Mouse (Mus musculus) ES-E14 (cell line): ENCODE measurements around the gene Lrmda. TPM values are rescaled to one million over a fixed set of nuclear protein-coding genes. Genes with fewer than 3 reads are reported as not detected.

Experiments used
- DNase-seq: peaks from one replicate; pipeline ENCODE4 v3.0.0-alpha.2; 2013; ENCODE audit warnings: low read depth, low spot score
- H3K27ac ChIP-seq: 2 replicates; pipeline ENCODE4 v1.5.1; 2012; ENCODE audit warnings: low read depth, mild to moderate bottlenecking, low read length, moderate library complexity, mixed read lengths; ENCODE audit not compliant: poor library complexity, insufficient read depth, severe bottlenecking
- H3K36me3 ChIP-seq: 2 replicates; pipeline ENCODE4 v1.6.1; 2012; ENCODE audit warnings: mild to moderate bottlenecking, low read length, moderate library complexity, mixed read lengths; ENCODE audit not compliant: control insufficient read depth, poor library complexity, insufficient read depth, severe bottlenecking
- H3K4me1 ChIP-seq, 2 experiments: fragments of 150-350 bp in 1 of 2; sonication (generic) in 1 of 2; 2 replicates each; pipeline ENCODE4 v1.6.1; 2012; ENCODE audit warnings: low read length in 2 of 2, mild to moderate bottlenecking in 1 of 2, mixed read lengths in 1 of 2; ENCODE audit not compliant: control insufficient read depth in 2 of 2, insufficient read depth in 2 of 2, poor library complexity in 1 of 2
- H3K4me3 ChIP-seq, 2 experiments: fragments of 150-350 bp in 1 of 2; sonication (generic) in 1 of 2; 2 replicates each; pipeline ENCODE4 v1.5.1; 2012; ENCODE audit warnings: low read length in 2 of 2, low read depth in 1 of 2, mild to moderate bottlenecking in 1 of 2, mixed read lengths in 1 of 2; ENCODE audit not compliant: insufficient read depth in 1 of 2, poor library complexity in 1 of 2, severe bottlenecking in 1 of 2
- H3K9ac ChIP-seq: 2 replicates; pipeline ENCODE4 v1.6.1; 2012; ENCODE audit warnings: low read depth, mild to moderate bottlenecking, low read length, mixed read lengths; ENCODE audit not compliant: poor library complexity, insufficient read depth, severe bottlenecking
- H3K9me3 ChIP-seq: fragments of 150-350 bp; sonication (generic); 2 replicates; pipeline ENCODE4 v1.6.1; 2012; ENCODE audit warnings: low read depth, mild to moderate bottlenecking, low read length; ENCODE audit not compliant: control insufficient read depth, insufficient read depth
- CHD2 ChIP-seq: IDR thresholded peaks from 2 replicates; pipeline ENCODE4 v1.6.1; 2014; ENCODE audit warnings: mild to moderate bottlenecking, low read depth, low read length, inconsistent platforms
- HCFC1 ChIP-seq: IDR thresholded peaks from 2 replicates; pipeline ENCODE4 v1.6.1; 2012; ENCODE audit warnings: low read length, inconsistent platforms, borderline replicate concordance; ENCODE audit not compliant: insufficient read depth
- MAFK ChIP-seq: IDR thresholded peaks from 2 replicates; pipeline ENCODE4 v1.6.1; 2014; ENCODE audit warnings: mild to moderate bottlenecking, low read depth, low read length, inconsistent platforms; ENCODE audit not compliant: insufficient read depth
- ZC3H11A ChIP-seq: IDR thresholded peaks from 2 replicates; pipeline ENCODE4 v1.6.1; 2012; ENCODE audit warnings: low read depth, mild to moderate bottlenecking, inconsistent platforms, low read length, borderline replicate concordance
- ZNF384 ChIP-seq: IDR thresholded peaks from 2 replicates; pipeline ENCODE4 v1.6.1; 2012; ENCODE audit warnings: low read depth, low read length, inconsistent platforms
- in situ Hi-C, 2 experiments: fragments of 600-800 bp; cut with MboI; formaldehyde crosslinking; loops; one replicate each; pipeline ENCODE4 v1.15.1; 2025; ENCODE audit warnings: low sequenced_read_pairs in 2 of 2, inconsistent platforms in 1 of 2; ENCODE audit not compliant: unreplicated experiment in 2 of 2
- total RNA-seq: library from RNA; depleted of rRNA; stranded (reverse); fragments of 300-350 nt; gene quantifications from 2 replicates; pipeline ENCODE4 v1.2.3, GENCODE M21; 2012

The Lrmda gene
- total RNA-seq, 1 experiment: 0.22 TPM

DNA sequence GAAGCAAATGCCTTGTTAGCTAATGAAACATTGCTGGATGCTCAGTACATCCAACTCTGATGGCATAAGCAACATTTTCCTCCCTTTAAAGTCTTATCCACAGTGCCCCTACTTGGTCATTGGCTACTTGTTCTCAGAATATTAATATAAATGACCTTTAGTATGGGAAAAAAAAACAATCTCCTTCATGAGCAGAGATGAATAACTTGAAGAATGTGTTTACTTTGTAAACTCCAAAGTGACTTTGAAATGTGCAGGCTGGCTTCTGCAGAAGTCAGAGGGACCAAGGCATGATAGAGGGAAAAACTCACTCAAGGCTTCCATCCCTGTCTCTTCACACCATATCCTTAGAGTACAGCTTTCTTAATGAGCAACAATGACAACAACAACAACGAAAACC, 202.5 kb downstream of the Lrmda start:
- no peak for TF ChIP-seq ZC3H11A
- no peak for TF ChIP-seq ZNF384
- no peak for TF ChIP-seq HCFC1
- no peak for TF ChIP-seq CHD2
- TF ChIP-seq MAFK: no peak
- in situ Hi-C loops: no loop called here
- no peaks in the 10 kb centered on the region for H3K36me3 ChIP-seq

GRCm38 (mm10) chr14:22222574-22222973, 203.1 kb downstream of the Lrmda start:
- Histone ChIP-seq H3K9ac (no peak overlapping the region), H3K9me3 (no peaks in the 10 kb centered on the region), H3K27ac (no peak overlapping the region), H3K4me3 (no peak overlapping the region), H3K36me3 (no peaks in the 10 kb centered on the region), H3K4me1 (no peaks in the 10 kb centered on the region)
- TF ChIP-seq HCFC1: no peak
- no peak for TF ChIP-seq CHD2
- TF ChIP-seq ZNF384: no peak
- no peak for TF ChIP-seq ZC3H11A
- TF ChIP-seq MAFK: no peak
- in situ Hi-C loops: no loop called here
- no peak for DNase-seq

More for the DNA sequence above, 202.5 kb downstream of the Lrmda start:
- DNase-seq: no peak
- H3K9me3 ChIP-seq: no peaks in the 10 kb centered on the region
- no peak overlapping the region for H3K9ac ChIP-seq
- H3K4me3 ChIP-seq: no peak overlapping the region
- no peak overlapping the region for H3K27ac ChIP-seq
- H3K4me1 ChIP-seq: no peaks in the 10 kb centered on the region

DNA sequence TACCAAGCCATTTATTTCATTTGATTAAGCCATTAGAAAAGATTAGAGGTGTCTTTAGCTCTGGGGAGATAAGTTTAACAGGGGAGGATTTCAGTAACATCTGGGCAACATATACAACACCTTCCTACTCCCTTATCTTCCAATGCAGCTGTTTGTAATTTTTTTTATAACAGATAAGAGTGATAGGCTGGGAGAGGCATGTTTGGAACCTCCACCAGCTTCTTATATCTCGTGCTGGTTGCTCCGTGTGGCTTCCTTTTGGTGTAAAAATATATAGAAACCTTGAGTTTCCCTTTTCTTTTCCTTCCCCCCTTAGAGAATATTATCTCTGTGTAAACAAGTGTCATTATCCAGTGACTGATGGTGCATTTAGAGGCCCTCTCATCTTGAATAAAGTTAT, 206.7 kb downstream of the Lrmda start:
- H3K4me1 ChIP-seq: no peaks in the 10 kb centered on the region
- no peak overlapping the region for H3K4me3 ChIP-seq
- TF ChIP-seq ZNF384 (no peak), CHD2 (no peak), ZC3H11A (no peak), MAFK (no peak), HCFC1 (no peak)
- no peaks in the 10 kb centered on the region for H3K9me3 ChIP-seq
- in situ Hi-C loops: no loop called here
- H3K27ac ChIP-seq: no peak overlapping the region
- H3K9ac ChIP-seq: no peak overlapping the region
- H3K36me3 ChIP-seq: no peaks in the 10 kb centered on the region
- DNase-seq: no peak

GRCm38 (mm10) chr14:22228253-22228968, 208.9 kb downstream of the Lrmda start:
- in situ Hi-C loops: no loop called here
- no peak overlapping the region for H3K9ac ChIP-seq
- TF ChIP-seq ZC3H11A (no peak), MAFK (no peak), HCFC1 (no peak), ZNF384 (no peak), CHD2 (no peak)
- no peak for DNase-seq
- H3K9me3 ChIP-seq: no peaks in the 10 kb centered on the region
- H3K4me3 ChIP-seq: no peak overlapping the region
- no peaks in the 10 kb centered on the region for H3K4me1 ChIP-seq
- no peaks in the 10 kb centered on the region for H3K36me3 ChIP-seq
- H3K27ac ChIP-seq: no peak overlapping the region

- no peak for DNase-seq
- Histone ChIP-seq H3K4me3 (no peak overlapping the region), H3K9ac (no peak overlapping the region), H3K36me3 (no peaks in the 10 kb centered on the region), H3K27ac (no peak overlapping the region), H3K9me3 (no peaks in the 10 kb centered on the region), H3K4me1 (no peaks in the 10 kb centered on the region)
- in situ Hi-C loops: no loop called here
- TF ChIP-seq CHD2: no peak
- TF ChIP-seq ZC3H11A: no peak
- TF ChIP-seq HCFC1: no peak
- TF ChIP-seq MAFK: no peak
- TF ChIP-seq ZNF384: no peak
Observed at GRCm38 (mm10) chr14:22240315-22240714, 220.8 kb downstream of the Lrmda start.
